Mouse (Mus musculus) kidney, postnatal 4 days (tissue): ENCODE data around the gene Gpr37l1.
"Not testable (repeated sequence)": the region's sequence is repeated elsewhere in the genome, so short reads cannot be mapped to it uniquely, and the experiment has no call there.

Experiments
- DNase-seq, 2 experiments: peaks; one replicate each; pipeline ENCODE4 v3.0.0; 2021; ENCODE audit warnings: mixed read lengths in 2 of 2

Gene Gpr37l1

GRCm38 (mm10) chr1:135112661-135113060 is 54.8 kb downstream of the Gpr37l1 start:
- peak; percentile 64 to 69 for DNase-seq

- not testable (repeated sequence) for DNase-seq
Observed at GRCm38 (mm10) chr1:135111271-135111670, 56.2 kb downstream of the Gpr37l1 start.
